19 mouse cellular contexts compared by ENCODE assay signal in genomic region chr3:115867150-115867549, GRCm38 (mm10). TPM values are rescaled to one million over a fixed set of nuclear protein-coding genes. Genes with fewer than 3 reads are reported as not detected.
A peak's percentile ranks its signal among the peaks of the same experiment; 100 is the strongest.
DNase-seq lines count a peak whose midpoint lies in the region; ATAC-seq and TF ChIP-seq lines count a peak whose summit lies in the region.
"Had no signal": no experiment of that assay in that cellular context is flagged by ENCODE, and none has a peak within 500 bp of the region (broad histone marks: within the 10 kb centered on the region; RNA-seq: fewer than 3 reads in every experiment).

No protein-coding gene starts in this region.

- no peak overlapping the region for H3K4me2 ChIP-seq in heart, embryonic 13.5 days
- no peak overlapping the region for H3K4me2 ChIP-seq in lung, embryonic 16.5 days (ENCODE audit: low read depth, low read length)
- no peak overlapping the region for H3K4me2 ChIP-seq in intestine, embryonic 15.5 days (replicated peaks)
- H3K4me2 ChIP-seq in midbrain, embryonic 13.5 days (replicated peaks) = no peak overlapping the region
- H3K4me2 ChIP-seq: embryonic facial prominence, embryonic 13.5 days; hindbrain, embryonic 14.5 days; midbrain, embryonic 15.5 days; neural tube, embryonic 12.5 days had no signal

- no peak for TF ChIP-seq POLR2A in lung, adult 2 months (IDR thresholded peaks at IDR 0.05; ENCODE audit: borderline replicate concordance, extremely low read depth, low read depth, low read length)

- ATAC-seq in heart, embryonic 13.5 days (ENCODE audit: extremely low read depth, insufficient number of reproducible peaks, low FRiP score, low TSS enrichment) = no peak
- no peak for ATAC-seq in lung, embryonic 16.5 days (ENCODE audit: low read depth)
- ATAC-seq in intestine, embryonic 15.5 days = peak; percentile 78
- no peak for ATAC-seq in midbrain, embryonic 13.5 days
- ATAC-seq: forebrain, postnatal 0 days; midbrain, embryonic 15.5 days had no signal

- no peak for DNase-seq in heart, postnatal 36 days
- no peak for DNase-seq in lung, adult 2 months
- no peak for DNase-seq in spleen, postnatal 10 days (ENCODE audit: low spot score in 2 of 2)
- DNase-seq: adrenal gland, adult 8-10 months; cerebellum, postnatal 36 days; forebrain, postnatal 0 days; gastrocnemius, postnatal 10 days; lung, postnatal 14 days; spleen, adult 18-20 months; thymus, adult 18-20 months had no signal

- intact Hi-C loops in heart, postnatal 36 days (cut with DNase I) = no loop called here

- peaks cover 5% of the 10 kb centered on the region; the same call in 1 of the 2 replicates for H3K4me1 ChIP-seq in heart, embryonic 13.5 days
- no peaks in the 10 kb centered on the region for H3K4me1 ChIP-seq in lung, embryonic 16.5 days (replicated peaks; ENCODE audit: control insufficient read depth, insufficient read depth, low read length)
- H3K4me1 ChIP-seq in lung, adult 2 months (ENCODE audit: control insufficient read depth, insufficient read depth, low read length) = no peaks in the 10 kb centered on the region
- no peaks in the 10 kb centered on the region for H3K4me1 ChIP-seq in intestine, embryonic 15.5 days (replicated peaks)
- no peaks in the 10 kb centered on the region for H3K4me1 ChIP-seq in midbrain, embryonic 13.5 days (replicated peaks)
- H3K4me1 ChIP-seq: embryonic facial prominence, embryonic 13.5 days; midbrain, embryonic 15.5 days; neural tube, embryonic 12.5 days had no signal

- no peaks in the 10 kb centered on the region for H3K36me3 ChIP-seq in heart, embryonic 13.5 days
- no peaks in the 10 kb centered on the region for H3K36me3 ChIP-seq in lung, embryonic 16.5 days (ENCODE audit: control insufficient read depth, insufficient read depth, low read length)
- H3K36me3 ChIP-seq in intestine, embryonic 15.5 days = no peaks in the 10 kb centered on the region
- no peaks in the 10 kb centered on the region for H3K36me3 ChIP-seq in midbrain, embryonic 13.5 days
- H3K36me3 ChIP-seq: embryonic facial prominence, embryonic 13.5 days; midbrain, embryonic 15.5 days; neural tube, embryonic 12.5 days had no signal

- H3K27me3 ChIP-seq in heart, embryonic 13.5 days (replicated peaks) = no peaks in the 10 kb centered on the region
- H3K27me3 ChIP-seq in lung, embryonic 16.5 days (ENCODE audit: control insufficient read depth, insufficient read depth, low read depth, low read length) = no peaks in the 10 kb centered on the region
- H3K27me3 ChIP-seq in intestine, embryonic 15.5 days (replicated peaks) = no peaks in the 10 kb centered on the region
- H3K27me3 ChIP-seq in midbrain, embryonic 13.5 days = no peaks in the 10 kb centered on the region
- H3K27me3 ChIP-seq: embryonic facial prominence, embryonic 13.5 days; midbrain, embryonic 15.5 days; neural tube, embryonic 12.5 days had no signal

- H3K4me3 ChIP-seq in heart, embryonic 13.5 days = no peak overlapping the region
- H3K4me3 ChIP-seq in lung, embryonic 16.5 days (ENCODE audit: low read length) = no peak overlapping the region
- no peak overlapping the region for H3K4me3 ChIP-seq in lung, adult 2 months (replicated peaks; ENCODE audit: extremely low read depth, low read depth, low read length)
- no peak overlapping the region for H3K4me3 ChIP-seq in intestine, embryonic 15.5 days (replicated peaks)
- no peak overlapping the region for H3K4me3 ChIP-seq in midbrain, embryonic 13.5 days (replicated peaks)
- H3K4me3 ChIP-seq: embryonic facial prominence, embryonic 13.5 days; left cerebral cortex, adult 2 months; midbrain, embryonic 15.5 days; neural tube, embryonic 12.5 days had no signal

- 28% methylated on average over 4 of the region's 4 CpGs for WGBS in heart, embryonic 13.5 days
- WGBS in lung, embryonic 16.5 days = 28% methylated on average over 4 of the region's 4 CpGs
- 50% methylated on average over 4 of the region's 4 CpGs for WGBS in lung, adult 2 months
- 39% methylated on average over 4 of the region's 4 CpGs for WGBS in intestine, embryonic 15.5 days
- 86% methylated on average over 4 of the region's 4 CpGs for WGBS in midbrain, embryonic 13.5 days

- H3K27ac ChIP-seq in heart, embryonic 13.5 days (replicated peaks) = peak overlapping the region; percentile 74
- peak overlapping the region; percentile 2; the same call in 1 of the 2 replicates for H3K27ac ChIP-seq in lung, embryonic 16.5 days (ENCODE audit: low read length)
- H3K27ac ChIP-seq in intestine, embryonic 15.5 days = peak overlapping the region; percentile 45
- H3K27ac ChIP-seq in midbrain, embryonic 13.5 days = no peak overlapping the region
- H3K27ac ChIP-seq: embryonic facial prominence, embryonic 13.5 days; hindbrain, embryonic 14.5 days; left cerebral cortex, adult 2 months; midbrain, embryonic 15.5 days; neural tube, embryonic 12.5 days had no signal

- TF ChIP-seq CTCF in lung, adult 2 months (IDR thresholded peaks at IDR 0.05; ENCODE audit: insufficient read depth, low read length) = no peak

- H3K9ac ChIP-seq in heart, embryonic 13.5 days = no peak overlapping the region
- H3K9ac ChIP-seq in lung, embryonic 16.5 days (ENCODE audit: low read length) = no peak overlapping the region
- H3K9ac ChIP-seq in intestine, embryonic 15.5 days = no peak overlapping the region
- no peak overlapping the region for H3K9ac ChIP-seq in midbrain, embryonic 13.5 days (replicated peaks)
- H3K9ac ChIP-seq: embryonic facial prominence, embryonic 13.5 days; forebrain, postnatal 0 days; hindbrain, embryonic 14.5 days; midbrain, embryonic 15.5 days; neural tube, embryonic 12.5 days had no signal

- no peaks in the 10 kb centered on the region for H3K9me3 ChIP-seq in heart, embryonic 13.5 days
- H3K9me3 ChIP-seq in lung, embryonic 16.5 days (ENCODE audit: control insufficient read depth, low read length) = no peaks in the 10 kb centered on the region
- H3K9me3 ChIP-seq in intestine, embryonic 15.5 days = no peaks in the 10 kb centered on the region
- H3K9me3 ChIP-seq in midbrain, embryonic 13.5 days = no peaks in the 10 kb centered on the region
- H3K9me3 ChIP-seq: embryonic facial prominence, embryonic 13.5 days; midbrain, embryonic 15.5 days; neural tube, embryonic 12.5 days had no signal

RNA-seq across cellular contexts. Expression of gene Dph5, which starts 20.5 kb away (rescaled TPM):
- 17.5 and 18.7 TPM in 2 replicates for polyA plus RNA-seq in heart, embryonic 13.5 days (2015; fragmentation: Nextera tagmentation; extraction: Ambion mirVana)
- total RNA-seq in heart, postnatal 36 days (2021) = 1 to 10 TPM; 6.5 to 6.9 TPM
- 21.2 and 22.5 TPM in 2 replicates for polyA plus RNA-seq in lung, embryonic 16.5 days (2015; fragmentation: Nextera tagmentation; extraction: Ambion mirVana)
- polyA plus RNA-seq in lung, adult 2 months (2012; rRNA removed) = 3.3 and 4.4 TPM in 2 replicates
- polyA plus RNA-seq in intestine, embryonic 15.5 days (2015; fragmentation: Nextera tagmentation; extraction: Ambion mirVana) = 30.2 and 30.5 TPM in 2 replicates
- 26.2 and 28.5 TPM in 2 replicates for polyA plus RNA-seq in midbrain, embryonic 13.5 days (2015; fragmentation: Nextera tagmentation; extraction: Ambion mirVana)
